Mouse (Mus musculus) kidney, embryonic 16.5 days (tissue): ENCODE data around the gene Pde10a. TPM values are rescaled to one million over a fixed set of nuclear protein-coding genes. Genes with fewer than 3 reads are reported as not detected.

Experiments used
- ATAC-seq: fragments of 200-750 bp; cut with Nextera tagmentation; 2 replicates; pipeline ENCODE4 v1.8.0; 2017; ENCODE audit warnings: moderate TSS enrichment; ENCODE audit not compliant: low FRiP score, low TSS enrichment
- H3K27ac ChIP-seq: fragments of 300-500 bp; sonication (generic); 2 replicates; pipeline ENCODE4 v1.5.1; 2014; ENCODE audit warnings: low read length
- H3K27me3 ChIP-seq: fragments of 300-500 bp; sonication (generic); 2 replicates; pipeline ENCODE4 v1.6.1; 2014; ENCODE audit warnings: low read length, control low read depth, mixed read lengths; ENCODE audit not compliant: insufficient read depth
- H3K36me3 ChIP-seq: fragments of 300-500 bp; sonication (generic); 2 replicates; pipeline ENCODE4 v1.6.1; 2014; ENCODE audit warnings: low read length, control low read depth, mixed read lengths; ENCODE audit not compliant: insufficient read depth
- H3K4me1 ChIP-seq: fragments of 300-500 bp; sonication (generic); 2 replicates; pipeline ENCODE4 v1.6.1; 2014; ENCODE audit warnings: low read length, control low read depth, mixed read lengths; ENCODE audit not compliant: insufficient read depth
- H3K4me2 ChIP-seq: fragments of 300-500 bp; sonication (generic); replicated peaks from 2 replicates; pipeline ENCODE4 v1.6.1; 2014; ENCODE audit warnings: low read depth, low read length
- H3K4me3 ChIP-seq: fragments of 300-500 bp; sonication (generic); 2 replicates; pipeline ENCODE4 v1.5.1; 2014; ENCODE audit warnings: mild to moderate bottlenecking, low read length
- H3K9ac ChIP-seq: fragments of 300-500 bp; sonication (generic); replicated peaks from 2 replicates; pipeline ENCODE4 v1.6.1; 2014; ENCODE audit warnings: low read length
- H3K9me3 ChIP-seq: fragments of 300-500 bp; sonication (generic); 2 replicates; pipeline ENCODE4 v1.6.1; 2016; ENCODE audit warnings: low read length, control low read depth
- WGBS: fragments of 180-500 bp; shearing (Covaris S2); extraction: QIAGEN DNeasy Blood & Tissue Kit; methylation state at CpG from one replicate; pipeline ENCODE4 v1.1.7; 2014; 5-methylcytosine and 5-hydroxymethylcytosine counted together
- polyA plus RNA-seq: library from polyadenylated mRNA; unstranded; fragments of >200 nt; fragmentation: Nextera tagmentation; extraction: Ambion mirVana; gene quantifications from 2 replicates; pipeline ENCODE4 v1.2.1, GENCODE M21; 2015

Gene Pde10a
- polyA plus RNA-seq, 1 experiment from 2014 or later: 1.3 TPM

DNA sequence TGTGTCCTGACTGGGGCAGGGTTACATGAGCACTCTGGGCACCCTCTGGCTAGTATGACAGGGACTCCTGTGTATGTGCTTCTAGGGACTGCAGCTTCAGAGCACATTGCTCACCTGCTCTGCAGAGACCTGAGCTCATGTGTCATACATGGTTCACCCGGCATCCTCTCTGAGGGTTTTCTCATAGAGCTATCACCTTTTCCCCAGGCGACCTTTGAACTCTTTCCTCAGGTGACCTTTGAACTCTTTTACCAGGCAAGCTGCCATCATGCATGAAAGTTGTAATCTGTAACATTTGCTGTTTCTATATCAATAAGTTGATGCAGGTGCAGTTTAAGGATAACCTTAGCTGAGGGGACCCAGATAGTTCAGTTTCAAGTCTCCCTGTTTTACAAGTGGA, 403.4 kb downstream of the Pde10a start:
- Histone ChIP-seq H3K27me3 (peaks cover 34% of the 10 kb centered on the region), H3K4me2 (no peak overlapping the region), H3K27ac (no peak overlapping the region), H3K36me3 (no peaks in the 10 kb centered on the region), H3K4me3 (no peak overlapping the region), H3K9me3 (no peaks in the 10 kb centered on the region), H3K4me1 (no peaks in the 10 kb centered on the region), H3K9ac (no peak overlapping the region)
- ATAC-seq: no peak
- WGBS: 50% methylated on average over 2 of the region's 2 CpGs

DNA sequence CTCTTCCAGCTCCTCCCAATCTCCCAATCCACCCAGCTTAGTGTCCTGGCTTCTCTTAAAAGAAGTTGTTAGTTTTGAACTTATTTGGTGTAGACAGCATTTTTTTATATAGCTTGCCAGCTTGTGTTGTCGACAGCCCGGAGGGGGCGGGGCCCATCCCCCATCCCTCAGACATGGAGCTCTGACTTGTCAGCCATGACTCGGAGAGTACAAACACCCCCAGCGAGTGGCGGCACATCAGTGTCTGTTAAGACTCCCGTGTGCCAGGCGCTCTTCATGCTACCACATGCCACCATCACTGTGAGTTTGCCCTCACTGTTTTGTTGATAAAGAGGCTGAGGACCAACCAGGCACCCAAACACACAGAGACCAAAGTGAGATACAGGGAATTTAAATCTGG, 404.5 kb downstream of the Pde10a start:
- Histone ChIP-seq H3K9ac (no peak overlapping the region), H3K4me3 (no peak overlapping the region), H3K27me3 (peaks cover 37% of the 10 kb centered on the region), H3K36me3 (no peaks in the 10 kb centered on the region), H3K4me1 (no peaks in the 10 kb centered on the region), H3K27ac (no peak overlapping the region), H3K4me2 (no peak overlapping the region), H3K9me3 (no peaks in the 10 kb centered on the region)
- WGBS: 55% methylated on average over 8 of the region's 8 CpGs
- no peak for ATAC-seq

DNA sequence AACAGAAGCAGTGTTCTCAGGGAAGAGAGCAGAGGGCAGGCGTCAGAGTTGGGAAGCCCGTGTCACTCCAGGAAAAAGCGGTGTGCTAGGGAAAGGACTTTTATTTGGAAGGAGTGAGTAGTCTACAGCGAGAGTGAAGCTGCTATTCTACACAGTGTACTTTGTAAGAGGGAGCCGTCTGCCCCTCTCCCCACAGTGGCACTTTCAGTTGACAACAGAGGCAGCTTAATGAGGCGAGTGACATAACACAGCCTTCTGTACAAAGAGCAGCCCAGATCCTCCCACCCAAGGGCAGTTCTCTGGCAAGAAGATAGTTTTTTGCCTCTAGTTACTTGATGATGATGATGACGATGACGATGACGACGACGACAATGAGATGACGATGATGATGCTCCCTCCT, 410.4 kb downstream of the Pde10a start:
- Histone ChIP-seq H3K4me2 (0 out of 2 replicates have a peak overlapping the region, but pooled peaks have one; percentile 12), H3K4me1 (peaks cover 6% of the 10 kb centered on the region; the same call in 1 of the 2 replicates), H3K4me3 (no peak overlapping the region), H3K9ac (0 out of 2 replicates have a peak overlapping the region, but pooled peaks have one; percentile 16), H3K36me3 (no peaks in the 10 kb centered on the region), H3K27ac (no peak overlapping the region), H3K9me3 (no peaks in the 10 kb centered on the region), H3K27me3 (peaks cover 40% of the 10 kb centered on the region)
- WGBS: 21% methylated on average over 12 of the region's 12 CpGs
- peak; percentile 94 for ATAC-seq

DNA sequence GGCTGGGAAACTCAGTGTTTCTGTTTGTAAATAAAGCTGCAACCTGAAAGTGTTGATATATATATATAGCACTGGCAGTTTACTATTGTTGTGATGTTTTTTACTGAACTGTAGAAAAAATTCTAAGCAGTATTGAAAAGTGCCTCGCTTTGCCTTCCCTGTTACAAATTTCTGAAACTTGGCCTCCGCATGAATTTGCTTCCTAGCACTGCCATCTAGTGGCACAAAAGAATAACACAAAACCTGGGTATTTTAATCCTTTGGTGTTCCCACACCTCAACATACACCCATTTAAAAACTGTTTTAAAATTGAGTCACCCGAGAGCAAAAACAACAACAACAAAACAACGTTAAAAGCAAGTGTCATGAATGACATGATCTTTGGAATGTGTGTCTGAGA, 411.4 kb downstream of the Pde10a start:
- peaks cover 36% of the 10 kb centered on the region for H3K27me3 ChIP-seq
- H3K9me3 ChIP-seq: no peaks in the 10 kb centered on the region
- peaks cover 6% of the 10 kb centered on the region; the same call in 1 of the 2 replicates for H3K4me1 ChIP-seq
- H3K27ac ChIP-seq: no peak overlapping the region
- no peak overlapping the region for H3K4me3 ChIP-seq
- no peaks in the 10 kb centered on the region for H3K36me3 ChIP-seq
- no peak overlapping the region for H3K9ac ChIP-seq
- ATAC-seq: no peak
- WGBS: 5% methylated on average over 4 of the region's 4 CpGs
- H3K4me2 ChIP-seq: no peak overlapping the region

DNA sequence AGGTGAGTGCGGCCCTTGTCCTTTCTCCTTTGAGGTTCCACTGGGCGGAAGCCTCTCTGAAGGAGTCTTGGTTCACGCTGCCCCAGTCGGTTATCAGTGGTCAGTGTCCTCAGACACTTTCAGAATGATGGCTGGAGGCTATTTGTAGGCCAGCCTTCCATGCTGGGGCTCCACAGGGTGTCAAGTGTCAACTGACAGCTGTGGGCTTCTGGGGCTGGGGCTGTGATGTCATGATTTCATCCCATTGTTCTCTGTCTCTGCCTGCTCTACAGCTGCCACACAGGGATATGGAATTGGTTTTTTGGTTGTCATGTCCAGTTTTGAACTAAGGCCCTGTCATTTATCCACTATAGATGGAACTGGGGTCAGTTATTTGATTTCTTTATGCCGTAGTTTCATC, 426.4 kb downstream of the Pde10a start:
- no peaks in the 10 kb centered on the region for H3K36me3 ChIP-seq
- H3K27me3 ChIP-seq: no peaks in the 10 kb centered on the region
- no peak overlapping the region for H3K27ac ChIP-seq
- no peaks in the 10 kb centered on the region for H3K4me1 ChIP-seq
- no peaks in the 10 kb centered on the region for H3K9me3 ChIP-seq
- H3K4me3 ChIP-seq: no peak overlapping the region
- H3K9ac ChIP-seq: no peak overlapping the region
- ATAC-seq: no peak
- WGBS: 80% methylated on average over 5 of the region's 5 CpGs
- no peak overlapping the region for H3K4me2 ChIP-seq

DNA sequence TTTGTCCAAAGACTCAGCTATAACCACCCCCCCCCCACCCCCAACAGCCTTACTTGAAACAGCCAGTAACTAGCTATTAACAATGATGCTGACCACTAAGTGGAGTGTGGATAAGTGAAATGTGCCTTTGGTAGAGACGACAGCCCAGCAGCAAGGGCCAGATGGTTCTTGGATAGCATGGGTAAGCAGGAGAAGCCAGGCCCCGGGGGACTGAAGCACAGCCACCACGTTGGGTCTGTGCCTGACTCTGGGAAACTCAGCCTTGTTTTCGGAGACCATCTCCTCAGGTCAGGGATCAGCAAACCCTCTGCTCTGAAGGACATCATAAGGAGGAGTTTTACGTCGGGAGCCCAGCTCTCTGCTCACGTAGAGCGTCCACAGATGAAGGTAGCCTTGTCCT, 427.8 kb downstream of the Pde10a start:
- Histone ChIP-seq H3K9ac (no peak overlapping the region), H3K4me1 (no peaks in the 10 kb centered on the region), H3K9me3 (no peaks in the 10 kb centered on the region), H3K4me2 (no peak overlapping the region), H3K4me3 (no peak overlapping the region), H3K27ac (no peak overlapping the region), H3K36me3 (no peaks in the 10 kb centered on the region), H3K27me3 (no peaks in the 10 kb centered on the region)
- 85% methylated on average over 8 of the region's 8 CpGs for WGBS
- ATAC-seq: no peak

DNA sequence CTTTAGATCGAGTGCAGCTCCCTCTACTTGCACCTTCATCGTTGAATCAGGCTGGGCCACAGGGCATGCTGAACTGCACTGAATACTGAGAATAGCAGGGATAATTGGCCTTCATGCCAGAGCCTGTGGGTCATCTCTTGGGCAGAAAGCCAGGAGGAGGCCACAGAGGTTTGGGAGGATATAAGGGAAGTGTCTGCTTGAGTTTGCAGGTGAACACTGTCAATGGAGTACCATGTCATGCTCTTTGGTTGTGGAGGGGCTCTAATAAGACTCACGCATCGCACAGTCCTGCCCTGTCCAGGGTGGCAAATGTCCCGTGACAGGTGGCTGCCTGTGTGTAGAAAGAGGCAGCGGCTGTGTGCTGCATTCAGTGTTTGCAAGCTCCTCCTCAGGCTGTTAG, 433.0 kb downstream of the Pde10a start:
- Histone ChIP-seq H3K36me3 (no peaks in the 10 kb centered on the region), H3K4me1 (no peaks in the 10 kb centered on the region), H3K4me2 (no peak overlapping the region), H3K9me3 (no peaks in the 10 kb centered on the region), H3K9ac (no peak overlapping the region), H3K4me3 (no peak overlapping the region), H3K27me3 (no peaks in the 10 kb centered on the region), H3K27ac (no peak overlapping the region)
- ATAC-seq: no peak
- WGBS: 79% methylated on average over 6 of the region's 6 CpGs

DNA sequence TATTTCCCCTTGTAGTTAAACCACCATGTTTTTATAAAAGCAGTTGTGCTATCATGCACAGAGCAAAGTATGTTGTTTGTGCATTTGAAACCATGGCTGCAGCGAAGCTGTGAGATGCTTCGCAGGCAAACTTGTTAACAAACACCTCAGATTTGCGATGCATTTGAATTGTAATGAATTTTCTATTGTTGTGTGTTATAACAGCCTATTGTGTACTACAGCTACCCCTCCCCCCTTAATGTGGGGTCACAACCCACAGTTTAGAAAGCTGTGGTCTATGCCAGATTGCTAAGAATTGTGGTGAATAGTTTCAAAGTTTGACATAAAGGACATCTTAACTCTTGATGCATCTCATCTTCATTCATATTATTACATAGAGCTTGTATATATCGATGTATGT, 435.2 kb downstream of the Pde10a start:
- H3K27me3 ChIP-seq: no peaks in the 10 kb centered on the region
- WGBS: 97% methylated on average over 4 of the region's 4 CpGs
- no peaks in the 10 kb centered on the region for H3K9me3 ChIP-seq
- H3K4me3 ChIP-seq: no peak overlapping the region
- H3K36me3 ChIP-seq: no peaks in the 10 kb centered on the region
- no peaks in the 10 kb centered on the region for H3K4me1 ChIP-seq
- no peak overlapping the region for H3K9ac ChIP-seq
- ATAC-seq: no peak
- no peak overlapping the region for H3K27ac ChIP-seq
- H3K4me2 ChIP-seq: no peak overlapping the region

DNA sequence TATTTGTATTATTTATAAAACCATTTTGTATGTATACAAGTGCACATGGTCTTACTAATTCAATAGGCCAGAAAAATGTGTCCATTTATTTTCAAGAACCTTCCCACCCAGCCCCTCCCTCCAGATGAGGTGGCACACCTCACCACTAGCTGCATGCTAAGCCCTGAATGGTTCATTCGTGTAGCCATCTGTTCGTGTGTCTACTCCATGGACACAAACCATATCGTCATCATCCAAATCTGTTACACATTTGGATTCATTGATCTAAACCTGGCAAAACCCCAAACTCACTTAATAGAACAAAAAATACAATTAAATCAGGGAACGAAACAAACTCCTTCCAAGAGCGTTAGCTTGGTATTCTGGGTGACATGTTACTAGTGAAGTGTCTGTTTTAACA, 435.9 kb downstream of the Pde10a start:
- Histone ChIP-seq H3K4me3 (no peak overlapping the region), H3K9ac (no peak overlapping the region), H3K27me3 (no peaks in the 10 kb centered on the region), H3K4me2 (no peak overlapping the region), H3K27ac (no peak overlapping the region), H3K9me3 (no peaks in the 10 kb centered on the region), H3K36me3 (no peaks in the 10 kb centered on the region), H3K4me1 (no peaks in the 10 kb centered on the region)
- WGBS: 93% methylated on average over 5 of the region's 5 CpGs
- ATAC-seq: no peak

DNA sequence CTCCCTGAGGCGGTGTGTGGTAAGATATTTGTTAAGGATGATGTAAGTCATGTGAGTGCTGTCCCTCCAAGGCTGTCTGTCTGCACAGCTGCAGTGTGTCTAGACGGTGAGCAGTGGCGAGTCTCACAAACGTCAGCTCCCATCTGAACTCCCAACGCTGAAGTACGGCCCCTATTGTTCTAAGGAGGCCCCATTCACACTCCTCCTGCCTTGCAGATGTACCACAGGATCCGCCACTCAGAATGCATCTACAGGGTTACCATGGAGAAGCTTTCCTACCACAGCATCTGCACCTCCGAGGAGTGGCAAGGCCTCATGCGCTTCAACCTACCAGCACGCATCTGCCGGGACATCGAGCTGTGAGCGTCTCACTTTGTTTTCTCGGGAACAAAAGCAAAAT, 436.5 kb downstream of the Pde10a start:
- H3K4me1 ChIP-seq: no peaks in the 10 kb centered on the region
- no peak overlapping the region for H3K27ac ChIP-seq
- no peak for ATAC-seq
- no peak overlapping the region for H3K9ac ChIP-seq
- no peaks in the 10 kb centered on the region for H3K36me3 ChIP-seq
- no peaks in the 10 kb centered on the region for H3K9me3 ChIP-seq
- 70% methylated on average over 14 of the region's 14 CpGs for WGBS
- no peak overlapping the region for H3K4me3 ChIP-seq
- no peak overlapping the region for H3K4me2 ChIP-seq
- H3K27me3 ChIP-seq: no peaks in the 10 kb centered on the region

DNA sequence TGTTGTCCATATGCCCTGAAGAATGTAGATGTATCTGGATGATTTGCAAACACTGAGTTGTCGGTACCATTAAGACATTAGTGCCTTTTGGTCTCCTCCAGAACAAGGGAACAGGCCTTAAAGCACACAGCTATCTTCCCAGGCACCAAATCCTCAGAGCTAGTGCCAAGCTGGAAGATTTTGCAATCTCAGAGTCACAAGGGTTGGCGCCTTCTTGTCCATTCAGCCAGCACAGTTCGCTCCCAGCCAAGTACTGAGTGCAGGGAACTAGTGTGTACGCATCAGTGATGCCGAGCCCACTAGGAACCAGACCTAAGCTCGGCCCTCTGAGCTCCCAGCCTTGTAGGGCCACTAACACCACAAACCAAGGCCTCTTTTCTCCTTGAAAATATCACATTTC, 440.0 kb downstream of the Pde10a start:
- H3K27ac ChIP-seq: no peak overlapping the region
- 84% methylated on average over 6 of the region's 6 CpGs for WGBS
- H3K9ac ChIP-seq: no peak overlapping the region
- H3K27me3 ChIP-seq: no peaks in the 10 kb centered on the region
- H3K36me3 ChIP-seq: no peaks in the 10 kb centered on the region
- no peaks in the 10 kb centered on the region for H3K9me3 ChIP-seq
- H3K4me1 ChIP-seq: no peaks in the 10 kb centered on the region
- H3K4me3 ChIP-seq: no peak overlapping the region
- no peak for ATAC-seq
- no peak overlapping the region for H3K4me2 ChIP-seq
